Mouse (Mus musculus) monocyte, adult 2 months (primary cell): Measurements from ENCODE around the gene Colgalt2.

Experiments used
- DNase-seq, 2 experiments: peaks; one replicate each; pipeline ENCODE4 v3.0.0; 2022; ENCODE audit warnings: low spot score in 2 of 2, low read depth in 1 of 2

The Colgalt2 gene

GRCm38 (mm10) chr1:152531498-152531897, 131.9 kb downstream of the Colgalt2 start:
- DNase-seq: no peak

DNA sequence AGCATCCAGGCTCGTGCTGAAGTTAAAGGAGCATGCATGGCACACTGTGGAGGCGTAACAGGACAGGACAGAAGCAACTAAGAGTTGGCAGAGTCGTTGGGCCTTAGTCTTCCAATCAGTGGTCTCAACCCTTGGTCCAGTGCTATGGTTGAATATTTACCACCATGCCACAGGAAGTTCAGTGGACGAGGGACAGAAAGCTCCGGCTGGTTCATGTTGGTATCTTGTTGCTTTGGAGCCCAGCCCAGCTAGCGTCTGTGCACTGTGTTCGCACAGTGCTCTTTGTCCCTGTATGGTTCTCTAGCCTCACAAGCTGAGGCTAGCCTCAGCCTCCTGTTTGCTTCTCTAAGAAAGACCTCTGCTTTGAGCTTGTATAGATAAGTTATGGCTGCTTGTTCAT, 134.9 kb downstream of the Colgalt2 start:
- no peak for DNase-seq

- peak in 1 of 2 experiments; percentile 23 for DNase-seq
These were observed 136.9 kb downstream of the Colgalt2 start for GRCm38 (mm10) chr1:152536416-152537018.

DNA sequence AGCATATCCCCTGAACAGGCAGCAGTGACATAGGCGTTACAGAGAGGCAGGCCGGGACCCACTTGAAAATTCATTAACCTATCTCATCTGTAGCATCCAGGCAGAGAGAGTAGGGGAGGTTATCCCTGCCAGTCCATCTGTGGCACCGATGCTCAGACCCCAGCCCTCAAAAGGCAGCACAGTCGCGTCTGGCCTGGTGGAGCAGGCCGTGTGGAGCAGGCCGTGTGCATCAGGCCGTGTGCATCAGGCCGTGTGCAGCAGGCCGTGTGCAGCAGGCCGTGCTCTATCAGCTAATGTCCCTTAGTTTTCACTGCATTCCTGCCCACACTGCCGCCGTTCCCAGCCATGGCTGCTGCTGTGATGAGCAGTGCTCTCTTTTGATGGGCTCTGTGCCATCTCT, 137.6 kb downstream of the Colgalt2 start:
- no peak for DNase-seq

DNA sequence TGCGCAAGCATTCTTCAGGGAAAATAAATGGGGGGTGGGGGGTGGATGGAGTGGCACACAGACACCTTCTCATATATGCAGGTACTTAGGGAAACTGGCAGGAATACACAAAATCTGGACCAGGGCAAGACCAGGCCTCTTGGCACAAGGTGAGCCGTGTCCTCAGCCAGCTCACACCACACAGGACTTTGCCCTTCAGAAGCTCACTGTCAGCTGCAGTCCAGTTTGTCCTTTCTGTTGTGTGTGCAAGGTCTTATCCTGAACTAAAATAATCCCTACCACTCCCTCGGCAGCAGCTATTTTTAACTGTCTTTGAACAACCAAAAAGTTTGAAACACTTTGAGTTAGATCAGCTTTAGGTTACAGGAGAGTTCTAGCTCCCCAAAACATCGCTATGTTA, 139.2 kb downstream of the Colgalt2 start:
- no peak for DNase-seq

DNA sequence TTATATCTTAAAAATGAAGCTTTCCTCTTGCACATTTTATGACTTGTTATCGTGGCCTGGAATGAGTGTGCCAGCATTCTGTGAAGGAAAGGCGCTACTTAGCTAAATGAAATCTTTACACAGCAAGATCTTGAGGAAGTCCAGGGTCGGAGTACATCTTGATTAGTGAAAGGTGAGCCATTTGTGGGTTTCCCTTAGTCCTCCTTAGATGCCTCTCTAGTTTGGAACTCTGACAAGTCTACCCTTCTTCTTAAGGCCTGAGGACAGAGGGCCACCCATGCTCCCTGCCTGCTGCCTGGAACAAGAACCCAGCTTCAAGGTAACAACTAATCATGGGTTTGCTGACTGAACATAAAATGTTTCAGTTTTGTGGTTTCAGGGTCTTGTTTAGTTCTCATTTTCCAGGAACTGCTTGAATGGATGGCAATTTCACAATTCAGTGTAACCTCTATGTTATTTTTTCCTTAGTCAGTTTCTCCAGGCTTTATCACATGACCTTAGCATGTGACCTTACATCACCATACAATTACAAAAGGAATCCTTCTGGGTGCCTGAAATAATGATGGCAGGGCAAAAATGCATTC, 140.8 kb downstream of the Colgalt2 start:
- DNase-seq: no peak

- DNase-seq: no peak
These were observed 143.2 kb downstream of the Colgalt2 start for GRCm38 (mm10) chr1:152542747-152543378.

DNA sequence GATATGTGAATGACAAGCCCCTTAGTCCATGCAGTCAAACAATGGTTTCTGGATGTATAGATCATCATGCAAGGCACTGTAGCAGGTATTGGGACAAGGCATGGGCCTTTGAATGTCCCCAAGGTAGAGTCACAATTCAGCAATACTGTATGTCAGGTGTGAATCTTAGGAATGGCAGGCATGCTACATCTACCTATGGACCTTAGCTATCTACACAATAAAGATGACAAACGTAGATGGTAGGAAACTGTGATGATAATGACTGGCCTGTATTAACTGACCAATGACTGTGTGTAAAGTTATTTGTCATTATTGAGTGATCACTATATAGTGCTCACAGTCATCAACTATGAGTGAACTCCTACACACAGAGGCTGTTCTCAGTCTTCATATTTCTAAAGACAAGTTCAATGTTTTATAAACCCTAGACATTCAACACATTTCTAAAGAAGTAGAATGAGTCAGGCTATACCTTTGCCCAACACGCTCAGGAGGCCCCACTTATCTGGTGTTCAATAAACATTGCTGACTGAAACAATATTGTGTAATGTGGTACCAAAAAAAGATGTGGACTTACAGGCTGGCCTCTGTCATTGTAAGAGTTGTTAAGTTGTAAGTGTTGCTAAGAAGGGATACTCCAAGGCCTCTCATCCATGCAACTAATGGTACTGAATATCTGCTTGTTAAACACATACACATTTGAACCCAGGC, 144.0 kb downstream of the Colgalt2 start:
- DNase-seq: no peak

DNA sequence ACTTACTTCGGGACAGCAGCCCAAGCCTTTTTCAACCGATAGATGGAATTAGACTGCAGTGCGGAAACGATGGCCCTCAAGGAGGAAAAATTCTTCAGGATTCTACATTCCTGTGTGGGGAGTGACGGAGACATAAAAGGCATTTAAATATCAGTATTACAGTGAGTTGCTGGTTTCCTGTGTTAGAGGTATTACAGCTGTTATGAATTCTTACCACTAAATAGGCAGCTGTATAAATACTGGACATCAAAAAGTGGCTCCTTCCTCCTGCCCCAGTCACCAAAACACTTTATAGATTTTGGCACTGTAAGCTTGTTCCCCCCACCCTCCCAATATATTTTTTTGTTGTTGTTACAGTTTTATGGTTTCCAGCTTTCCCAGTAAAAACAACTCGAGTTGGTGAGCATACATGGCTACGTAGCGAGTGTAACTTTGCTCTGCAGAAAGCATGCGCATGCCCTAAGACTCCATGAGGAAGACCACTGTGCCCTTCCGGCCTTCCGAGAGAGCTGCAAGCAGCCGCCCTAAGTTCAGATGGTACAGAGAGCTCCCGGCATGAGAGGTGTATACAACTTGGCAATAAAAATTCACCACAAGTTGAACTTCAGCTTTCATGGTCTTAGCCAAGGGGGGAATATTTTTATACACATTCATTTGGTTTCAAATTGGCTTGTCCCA, 149.6 kb downstream of the Colgalt2 start:
- no peak for DNase-seq

GRCm38 (mm10) chr1:152550544-152550943, 150.9 kb downstream of the Colgalt2 start:
- no peak for DNase-seq

- no peak for DNase-seq
These were observed 151.3 kb downstream of the Colgalt2 start for GRCm38 (mm10) chr1:152550973-152551372.

DNA sequence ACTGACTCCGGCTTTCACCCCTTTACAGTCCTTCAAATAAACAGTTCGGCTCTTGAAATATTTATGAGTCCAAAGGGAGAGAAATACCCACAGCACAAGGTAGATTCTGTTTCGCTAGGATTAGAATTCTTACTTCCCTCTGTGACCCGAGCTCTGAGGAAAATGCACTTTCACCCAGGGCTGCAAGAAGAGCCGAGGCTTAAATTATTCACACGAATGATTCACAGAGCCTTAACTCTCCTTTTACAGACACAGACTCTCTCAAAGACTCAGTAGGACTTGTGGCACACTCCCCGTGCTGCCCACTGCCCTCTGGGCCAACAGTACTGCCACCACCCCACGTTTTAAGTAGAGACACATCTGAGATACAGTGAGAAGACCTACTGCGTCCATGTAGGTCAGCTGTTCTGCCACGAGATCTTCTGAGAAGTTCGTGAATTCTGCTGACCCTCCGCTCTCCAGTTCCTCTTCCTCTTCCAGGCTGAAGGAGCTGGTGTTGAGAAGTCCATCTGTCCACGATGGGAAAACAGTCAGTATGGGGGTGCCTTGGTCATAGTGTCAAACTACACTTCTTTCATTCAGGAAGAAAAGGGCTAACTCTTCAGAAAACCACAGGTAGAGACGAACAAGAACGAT, 154.4 kb downstream of the Colgalt2 start:
- peak in 1 of 2 experiments; percentile 15 for DNase-seq

DNA sequence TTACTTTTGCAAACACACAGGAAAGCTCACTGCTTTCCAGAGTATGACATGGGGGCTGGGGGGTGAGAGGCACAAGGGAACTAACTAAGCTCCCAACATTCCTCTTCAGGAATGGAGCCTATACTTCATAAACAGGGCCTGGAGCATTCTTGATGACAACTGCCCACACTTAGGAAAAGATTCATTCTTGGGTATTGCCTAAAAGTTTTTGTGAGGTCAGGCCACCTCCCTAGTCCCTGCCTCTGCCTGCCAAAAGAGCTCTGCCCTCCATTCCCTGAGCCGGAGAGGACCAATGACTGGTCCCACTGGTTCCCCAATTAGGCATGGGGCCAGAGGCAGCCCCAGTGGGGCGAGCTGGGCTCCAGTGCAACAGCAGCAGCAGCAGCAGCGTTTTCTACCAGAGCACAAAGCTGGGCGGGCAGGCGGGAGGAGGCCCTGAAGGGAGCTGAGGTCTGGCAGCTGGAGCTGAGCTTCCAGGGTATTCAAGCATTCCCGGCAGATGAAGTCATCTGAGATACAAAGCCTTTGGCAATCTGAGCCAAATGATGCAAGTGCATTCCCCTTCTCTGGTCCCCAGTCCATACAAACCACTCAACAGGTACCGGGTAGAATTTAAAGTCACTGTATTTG, 156.4 kb downstream of the Colgalt2 start:
- no peak for DNase-seq

GRCm38 (mm10) chr1:152556576-152557281, 157.1 kb downstream of the Colgalt2 start:
- DNase-seq: no peak
